Mouse (Mus musculus): ENCODE results near the gene Etv4. TPM values are rescaled to one million over a fixed set of nuclear protein-coding genes. Genes with fewer than 3 reads are reported as not detected.

The Etv4 gene
- polyA plus RNA-seq, 1 experiment from 2014 or later, result 4.8 TPM

Other genes with a start within 250 kb of the Etv4 start
- gene Brca1, start 233.4 kb downstream of the Etv4 start, polyA plus RNA-seq (2015; fragmentation: Nextera tagmentation; extraction: Ambion mirVana), result 6.0 and 6.8 TPM in 2 replicates
- gene Nbr1, start 233.2 kb downstream of the Etv4 start, polyA plus RNA-seq (2015; fragmentation: Nextera tagmentation; extraction: Ambion mirVana), result 56.2 and 65.5 TPM in 2 replicates
- gene Tmem106a, start 203.1 kb downstream of the Etv4 start, polyA plus RNA-seq (2015; fragmentation: Nextera tagmentation; extraction: Ambion mirVana), result 38.6 and 49.4 TPM in 2 replicates
- gene Gm11634, start 186.1 kb downstream of the Etv4 start, polyA plus RNA-seq (2015; fragmentation: Nextera tagmentation; extraction: Ambion mirVana), result not detected in 2 replicates
- gene Rdm1, start 158.2 kb downstream of the Etv4 start, polyA plus RNA-seq (2015; fragmentation: Nextera tagmentation; extraction: Ambion mirVana), result 36.3 and 41.7 TPM in 2 replicates
- 6.6 and 6.9 TPM in 2 replicates for gene Arl4d, start 119.8 kb downstream of the Etv4 start, polyA plus RNA-seq (2015; fragmentation: Nextera tagmentation; extraction: Ambion mirVana)
- gene Dhx8, start 52.5 kb downstream of the Etv4 start, polyA plus RNA-seq (2015; fragmentation: Nextera tagmentation; extraction: Ambion mirVana), result 21.4 and 23.0 TPM in 2 replicates
- gene Meox1, start 109.0 kb upstream of the Etv4 start, polyA plus RNA-seq (2015; fragmentation: Nextera tagmentation; extraction: Ambion mirVana), result 5.0 and 5.1 TPM in 2 replicates
- 0.12 TPM in 1 of 2 replicates, not detected in the other for gene Sost, start 181.6 kb upstream of the Etv4 start, polyA plus RNA-seq (2015; fragmentation: Nextera tagmentation; extraction: Ambion mirVana)
- gene Cfap97d1, start 198.9 kb upstream of the Etv4 start, polyA plus RNA-seq (2015; fragmentation: Nextera tagmentation; extraction: Ambion mirVana), result not detected in 2 replicates
- gene Dusp3, start 201.6 kb upstream of the Etv4 start, polyA plus RNA-seq (2015; fragmentation: Nextera tagmentation; extraction: Ambion mirVana), result 27.6 and 29.5 TPM in 2 replicates
- gene Mpp3, start 243.1 kb upstream of the Etv4 start, polyA plus RNA-seq (2015; fragmentation: Nextera tagmentation; extraction: Ambion mirVana), result 5.7 and 6.5 TPM in 2 replicates

Data from intestine, embryonic 16.5 days (tissue).